Mouse (Mus musculus) thymus, postnatal 4 days (tissue): Measurements from ENCODE around the gene Mrtfb.

Source experiments
- DNase-seq: peaks from one replicate; pipeline ENCODE4 v3.0.0; 2021

Mrtfb gene

DNA sequence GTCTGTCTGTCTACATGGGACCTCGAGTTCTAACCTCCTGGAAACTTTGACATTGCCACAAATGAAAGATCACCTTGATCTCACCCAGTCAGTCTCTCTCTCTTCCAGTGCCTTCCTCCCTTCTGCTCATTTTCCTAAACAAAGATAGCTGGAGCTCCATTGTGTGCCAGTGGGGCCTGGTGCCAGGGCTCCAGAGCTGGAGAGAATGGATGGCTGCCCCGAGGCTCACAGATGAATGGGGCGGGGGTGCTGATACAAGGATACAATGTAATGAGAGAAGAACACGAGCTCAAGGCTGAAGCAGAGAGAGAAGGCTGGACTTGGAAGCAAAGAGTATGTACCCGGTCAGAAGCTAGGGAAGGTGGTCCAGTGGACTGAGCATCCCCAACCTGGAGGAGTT lies 189.2 kb downstream of the Mrtfb start:
- no peak for DNase-seq

DNA sequence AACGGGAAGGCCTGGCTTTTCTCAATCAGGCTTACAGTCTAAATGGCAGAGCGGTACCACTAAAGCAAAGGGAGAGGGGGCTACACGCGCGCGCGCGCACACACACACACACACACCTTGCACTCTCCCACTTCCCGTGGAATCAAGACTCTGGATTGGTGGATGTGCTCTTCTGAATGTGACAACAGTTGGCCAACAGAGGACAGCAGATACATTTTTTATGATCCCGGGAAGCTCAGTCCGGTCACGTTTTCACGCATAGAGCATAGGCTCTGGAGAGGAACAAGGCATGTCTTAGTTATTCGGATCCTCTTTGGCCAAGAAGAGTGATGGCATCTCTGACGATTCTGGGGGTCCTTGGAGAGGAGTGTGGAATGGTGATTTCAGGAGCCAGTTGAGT lies 190.2 kb downstream of the Mrtfb start:
- no peak for DNase-seq

DNA sequence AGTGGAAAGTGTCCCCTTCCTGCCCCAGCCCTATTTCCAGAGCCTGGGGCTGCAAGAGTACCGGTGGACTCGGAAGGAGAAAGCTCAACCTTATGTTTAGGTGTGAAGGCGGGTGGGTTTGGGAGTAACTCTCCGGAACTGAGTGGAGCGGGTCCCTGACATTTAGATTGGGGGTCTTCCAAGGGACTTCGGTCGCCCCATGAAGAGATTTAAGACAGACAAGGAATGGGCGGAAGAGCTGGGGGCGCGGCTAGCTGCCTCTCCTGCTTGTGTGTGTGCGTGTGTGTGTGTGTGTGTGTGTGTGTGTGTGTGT lies 190.6 kb downstream of the Mrtfb start:
- no peak for DNase-seq

DNA sequence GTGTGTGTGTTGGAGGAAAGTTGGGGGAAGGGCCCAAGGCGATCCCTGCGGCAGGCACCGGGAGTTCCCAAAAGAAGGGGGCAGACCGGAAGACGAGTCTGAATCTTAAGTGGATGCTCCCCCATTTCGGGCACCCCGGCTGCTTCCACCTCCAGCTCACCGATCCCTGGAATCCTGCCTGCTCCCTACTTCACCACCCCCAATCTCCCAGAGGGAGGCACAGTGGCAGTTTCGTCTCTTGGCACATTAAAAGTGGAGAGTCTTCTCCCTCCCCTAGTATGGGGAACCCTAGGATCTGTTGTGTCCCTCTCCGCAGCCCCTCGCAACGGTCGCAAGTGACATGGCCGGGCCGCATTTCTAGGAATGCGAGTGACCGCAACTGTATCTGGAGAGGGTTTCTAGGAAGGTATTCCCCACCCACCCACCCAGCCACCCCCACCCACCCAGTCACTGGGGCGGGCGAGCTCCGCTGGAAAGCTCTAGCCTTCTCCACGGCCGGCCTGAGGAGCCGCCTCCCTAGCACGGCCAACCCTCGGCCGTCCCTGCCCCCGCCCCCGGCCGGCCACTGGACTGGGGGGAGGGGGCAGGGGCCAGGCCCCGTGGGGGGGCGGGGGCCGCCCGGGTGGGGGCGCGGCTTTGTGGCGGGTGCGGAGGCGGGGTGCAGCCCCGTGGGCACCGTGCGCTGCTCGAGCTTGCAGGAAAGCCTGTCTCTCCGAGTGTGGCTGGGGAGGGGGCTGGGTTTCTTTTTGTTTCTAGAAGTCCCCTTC lies 191.2 kb downstream of the Mrtfb start:
- peak; percentile 58 for DNase-seq

DNA sequence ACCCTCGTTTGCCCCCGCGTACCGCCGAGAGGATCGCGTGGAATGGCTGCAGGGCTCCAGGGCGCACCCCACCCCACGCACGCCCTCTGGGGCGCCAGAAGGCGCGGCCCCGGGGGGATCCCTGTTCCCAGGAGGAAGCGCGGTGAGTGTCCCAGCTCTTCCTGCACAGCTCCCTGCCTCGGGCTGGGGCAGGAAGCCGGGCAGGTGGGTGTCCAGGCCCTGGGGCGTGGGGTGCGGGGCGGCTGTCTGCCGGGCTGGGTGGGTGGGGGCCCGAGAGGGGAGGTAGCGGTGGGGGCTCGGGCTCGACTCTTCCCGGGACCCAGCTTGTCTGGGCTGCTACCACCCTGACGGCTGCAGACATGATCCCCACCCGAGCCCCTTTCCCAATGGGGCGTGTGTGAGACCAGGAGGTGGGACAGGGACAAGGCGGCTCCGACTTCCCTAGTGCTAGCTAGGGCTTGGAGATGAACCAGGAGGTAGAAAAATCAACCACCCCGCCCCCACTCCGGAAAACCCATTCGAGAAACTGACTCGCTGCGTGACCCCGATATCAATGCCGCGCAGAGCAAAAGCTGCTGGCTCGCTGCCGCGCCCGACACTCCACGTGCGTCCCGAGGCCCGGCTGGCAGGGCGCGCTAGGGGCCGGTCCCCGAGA lies 191.9 kb downstream of the Mrtfb start:
- peak; percentile 62 for DNase-seq

DNA sequence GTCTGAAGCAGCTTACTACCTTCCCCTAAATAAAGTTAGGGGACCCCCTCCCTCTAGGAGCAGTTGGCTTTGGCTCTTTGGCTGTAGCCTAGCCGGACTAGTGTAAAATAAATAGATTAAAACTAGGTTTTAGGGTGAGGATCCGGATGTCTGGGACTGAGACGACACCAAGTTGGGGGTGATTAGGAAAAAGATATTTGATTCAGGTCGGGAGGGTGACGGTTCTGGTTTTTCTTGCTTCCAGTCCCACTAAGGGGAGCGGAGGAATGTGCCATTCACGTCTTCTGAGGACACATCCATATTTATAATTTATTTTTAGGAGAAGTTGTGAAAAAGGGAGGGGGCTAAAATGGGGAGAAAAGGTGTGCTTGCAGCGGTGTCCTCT lies 192.4 kb downstream of the Mrtfb start:
- no peak for DNase-seq

DNA sequence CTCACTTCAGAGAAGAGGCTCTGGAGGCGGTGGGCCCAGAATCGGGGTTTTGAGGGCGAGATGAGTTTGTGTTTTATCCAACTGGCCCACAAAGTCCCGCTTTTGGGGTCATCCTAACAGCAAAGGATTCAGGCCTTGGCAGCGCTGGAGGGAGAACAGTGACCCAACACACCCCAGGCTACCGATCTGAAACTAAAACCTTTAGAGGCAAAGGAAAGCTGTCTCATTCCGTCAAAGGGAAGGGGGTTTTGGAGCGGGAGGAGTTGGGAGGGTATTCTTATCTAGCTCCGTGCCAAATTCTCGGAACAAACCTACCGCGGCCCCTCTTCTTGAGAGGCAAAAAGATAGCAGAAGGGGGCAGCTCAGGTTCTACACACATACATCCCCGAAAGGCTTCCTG lies 193.2 kb downstream of the Mrtfb start:
- DNase-seq = no peak

DNA sequence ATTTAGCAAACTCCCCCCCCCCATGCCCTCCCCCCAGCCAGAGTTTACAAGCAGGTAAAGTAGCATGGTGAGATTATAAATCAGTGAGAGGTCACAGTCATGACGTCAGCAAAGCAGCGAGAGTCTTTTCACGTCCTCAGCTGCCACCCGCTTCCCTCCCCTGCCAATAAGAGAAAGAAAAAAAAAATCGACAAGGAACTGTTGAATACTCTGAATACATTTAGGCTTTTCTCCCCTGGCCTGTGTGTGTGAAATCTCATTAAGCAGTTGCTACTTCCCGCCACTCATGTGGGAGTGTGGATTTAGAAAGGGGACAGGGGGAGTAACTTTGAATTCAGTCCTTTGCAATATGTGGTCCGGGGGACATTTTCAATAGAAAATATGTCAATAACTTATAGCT lies 194.6 kb downstream of the Mrtfb start:
- DNase-seq = no peak

DNA sequence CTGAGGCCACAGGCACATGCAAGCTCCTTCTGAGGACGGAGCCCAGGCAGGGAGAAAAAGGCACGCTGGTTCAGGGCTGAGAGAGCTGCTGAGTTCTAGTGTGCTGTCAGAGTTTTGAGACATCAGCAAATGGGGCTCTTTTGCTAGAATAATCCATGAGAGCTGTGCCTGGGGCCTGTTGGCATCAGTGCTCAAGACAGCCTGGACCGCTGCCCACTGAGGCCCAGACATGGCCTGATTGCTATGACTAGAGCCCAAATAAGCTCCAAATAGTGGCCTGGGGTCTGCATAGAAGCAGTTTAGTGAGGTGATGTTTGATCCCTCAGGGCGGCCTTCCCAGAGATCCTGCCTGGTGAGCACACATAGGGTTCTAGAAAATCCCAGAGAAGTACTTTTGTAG lies 195.7 kb downstream of the Mrtfb start:
- DNase-seq = no peak

DNA sequence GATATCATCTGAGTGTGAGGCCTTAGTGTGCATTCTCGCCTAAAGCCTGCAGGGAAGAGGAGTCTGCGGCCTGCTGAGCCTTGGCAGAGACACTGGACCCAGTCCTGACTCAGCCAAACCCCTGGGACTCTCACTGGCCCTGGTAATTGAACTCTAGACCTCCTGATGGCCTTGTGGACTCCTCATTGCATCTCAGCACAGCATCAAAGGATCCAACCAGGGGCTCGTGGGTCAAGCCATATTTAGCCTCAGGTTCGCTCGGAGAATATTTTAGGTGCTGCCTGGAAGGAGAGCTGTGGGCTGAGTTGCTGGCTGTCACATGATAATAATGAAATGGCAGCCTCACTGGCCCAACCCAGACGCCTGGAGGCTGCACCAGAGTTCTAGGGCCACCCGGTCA lies 196.4 kb downstream of the Mrtfb start:
- no peak for DNase-seq

DNA sequence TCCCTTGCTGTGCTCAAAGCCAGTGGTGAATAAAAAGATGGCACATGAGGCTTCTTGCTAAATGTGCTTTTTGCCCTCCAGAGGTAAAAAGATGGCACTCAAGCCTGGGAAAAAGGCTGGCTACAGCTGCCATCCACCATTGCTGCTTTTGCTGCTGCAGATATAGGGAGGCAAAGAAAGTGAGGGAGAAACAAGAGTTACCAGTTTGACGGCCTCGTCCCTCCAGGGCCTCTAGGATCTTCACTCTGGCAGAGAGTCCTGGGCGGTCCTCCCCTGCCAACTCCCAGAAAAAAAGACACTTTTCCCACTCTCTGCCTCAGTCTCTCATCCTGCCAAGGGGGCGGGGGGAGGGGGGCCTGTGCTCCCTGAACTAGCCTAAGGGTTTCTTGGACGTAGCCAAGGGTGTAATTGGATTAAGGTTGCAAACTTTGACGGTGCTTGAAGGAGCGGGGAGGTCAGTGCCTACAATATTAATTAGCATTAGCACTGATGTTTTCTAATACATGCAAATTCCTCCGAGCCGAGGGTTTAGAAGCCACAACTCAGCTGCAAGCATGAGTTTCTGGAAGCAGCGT lies 197.8 kb downstream of the Mrtfb start:
- no peak for DNase-seq

DNA sequence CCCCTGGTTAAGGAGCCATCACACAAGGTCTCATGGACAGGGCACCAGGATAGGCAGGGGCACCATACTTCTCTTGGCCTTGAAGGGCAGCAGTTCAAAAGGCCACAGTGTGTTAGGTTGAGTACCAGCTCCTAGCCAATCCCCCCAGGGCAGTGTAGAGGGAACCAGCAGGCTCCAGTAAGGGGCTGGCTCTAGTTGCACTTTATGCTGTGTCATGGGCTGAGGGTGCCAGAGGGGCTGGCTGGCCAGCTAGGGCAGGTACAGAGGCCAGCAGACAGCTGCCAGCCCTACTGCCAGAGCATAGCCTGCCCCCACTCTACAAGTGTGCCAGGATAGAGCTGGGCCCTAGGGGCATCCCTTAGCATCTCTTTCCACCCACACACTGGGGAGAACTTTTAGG lies 199.3 kb downstream of the Mrtfb start:
- DNase-seq = no peak

DNA sequence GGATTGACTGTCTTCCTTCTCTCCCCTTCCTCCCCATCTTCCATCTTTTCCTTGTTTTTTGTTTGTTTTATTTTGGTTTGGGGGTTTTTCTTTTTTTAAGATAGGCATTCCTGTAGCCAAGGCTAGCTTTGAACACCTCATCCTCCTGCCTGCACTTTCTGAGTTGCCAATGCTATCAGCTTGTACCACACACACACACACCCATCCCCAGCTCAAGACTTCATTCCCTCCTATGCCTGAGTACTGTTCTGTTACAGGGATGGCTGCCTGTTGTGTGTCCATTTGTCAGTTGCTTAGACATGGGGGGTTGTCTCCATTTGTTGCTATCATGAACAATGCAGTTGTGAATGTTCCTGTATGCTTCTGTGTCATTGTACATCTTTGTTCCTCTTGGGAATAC lies 202.3 kb downstream of the Mrtfb start:
- DNase-seq = no peak

DNA sequence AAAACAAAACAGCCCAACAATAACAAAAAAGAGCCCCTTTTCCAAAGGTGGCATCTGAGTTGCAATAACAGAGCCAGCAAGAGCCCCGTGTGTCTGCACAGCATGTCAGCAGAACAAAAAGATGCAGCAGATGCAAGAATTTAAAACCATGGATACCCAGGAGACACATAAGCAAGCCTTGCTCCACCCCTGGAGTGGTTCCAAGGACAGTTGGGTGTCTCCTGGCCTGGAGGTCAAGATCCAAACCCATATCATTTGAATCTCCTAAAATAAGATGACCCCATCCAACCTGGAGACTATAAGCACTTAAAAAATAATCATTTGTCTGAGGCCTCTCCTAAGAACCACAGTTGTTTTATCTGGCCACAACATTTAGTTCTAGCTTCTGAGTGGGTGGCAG lies 203.8 kb downstream of the Mrtfb start:
- no peak for DNase-seq

DNA sequence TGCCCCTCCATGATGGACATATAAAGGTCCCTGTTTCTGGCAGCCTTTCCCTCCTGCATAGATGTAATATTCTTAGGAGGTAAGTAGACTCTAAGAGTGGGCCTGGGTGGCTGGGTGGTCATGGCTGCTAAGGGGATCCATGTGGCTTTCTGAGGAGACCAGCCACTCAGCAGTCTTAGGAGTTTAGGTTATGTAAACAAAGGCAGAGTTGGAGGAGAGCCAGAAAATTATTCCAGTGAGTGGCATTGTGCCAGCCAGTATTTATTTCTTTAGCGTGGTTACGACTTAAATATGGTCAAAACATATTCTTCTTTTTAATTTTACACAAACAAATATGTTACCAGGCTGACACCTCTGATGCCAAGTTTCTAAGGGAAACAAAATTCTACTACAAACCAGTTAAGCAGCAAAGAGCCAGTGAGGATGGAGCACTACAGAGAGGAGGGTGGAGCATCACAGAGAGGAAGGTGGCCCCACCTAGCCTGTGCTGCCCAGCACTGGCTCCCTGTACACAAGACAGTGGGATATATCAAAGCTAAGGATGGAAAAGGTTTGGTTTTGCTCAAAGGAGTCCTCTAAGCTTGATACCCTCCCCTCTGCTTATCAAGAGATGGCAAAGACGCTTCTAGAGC lies 204.6 kb downstream of the Mrtfb start:
- no peak for DNase-seq

DNA sequence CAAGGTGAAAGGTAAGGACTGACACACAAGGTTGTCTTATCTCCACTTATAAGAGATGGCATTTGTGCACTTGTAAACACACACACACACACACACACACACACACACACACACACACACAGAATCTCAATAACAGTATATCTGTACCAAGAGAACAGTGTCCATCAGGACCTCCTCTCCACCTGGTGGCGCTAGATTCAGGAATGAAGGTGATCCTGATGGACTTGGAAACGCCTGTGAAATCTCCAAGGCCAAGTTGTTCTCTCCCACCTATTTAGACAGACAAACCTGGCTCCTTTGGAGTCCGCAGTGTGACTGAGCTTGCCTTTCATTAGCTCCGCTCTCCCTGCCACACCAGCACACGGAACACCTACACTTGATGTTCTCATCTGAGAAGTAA lies 208.4 kb downstream of the Mrtfb start:
- DNase-seq = no peak
